Mouse (Mus musculus) bone marrow, adult 2 months (tissue): ENCODE measurements around the gene Arhgap25.

Experiments used
- CTCF ChIP-seq: fragments of 200-500 bp; IDR thresholded peaks from 2 replicates; pipeline ENCODE4 v1.5.1; 2011; ENCODE audit warnings: low read length, control low read depth; ENCODE audit not compliant: control insufficient read depth, insufficient read depth
- POLR2A ChIP-seq: fragments of 200-500 bp; IDR thresholded peaks from 2 replicates; pipeline ENCODE4 v1.6.1; 2011; ENCODE audit warnings: low read depth, mild to moderate bottlenecking, control low read depth, low read length, borderline replicate concordance; ENCODE audit not compliant: control insufficient read depth

DNA sequence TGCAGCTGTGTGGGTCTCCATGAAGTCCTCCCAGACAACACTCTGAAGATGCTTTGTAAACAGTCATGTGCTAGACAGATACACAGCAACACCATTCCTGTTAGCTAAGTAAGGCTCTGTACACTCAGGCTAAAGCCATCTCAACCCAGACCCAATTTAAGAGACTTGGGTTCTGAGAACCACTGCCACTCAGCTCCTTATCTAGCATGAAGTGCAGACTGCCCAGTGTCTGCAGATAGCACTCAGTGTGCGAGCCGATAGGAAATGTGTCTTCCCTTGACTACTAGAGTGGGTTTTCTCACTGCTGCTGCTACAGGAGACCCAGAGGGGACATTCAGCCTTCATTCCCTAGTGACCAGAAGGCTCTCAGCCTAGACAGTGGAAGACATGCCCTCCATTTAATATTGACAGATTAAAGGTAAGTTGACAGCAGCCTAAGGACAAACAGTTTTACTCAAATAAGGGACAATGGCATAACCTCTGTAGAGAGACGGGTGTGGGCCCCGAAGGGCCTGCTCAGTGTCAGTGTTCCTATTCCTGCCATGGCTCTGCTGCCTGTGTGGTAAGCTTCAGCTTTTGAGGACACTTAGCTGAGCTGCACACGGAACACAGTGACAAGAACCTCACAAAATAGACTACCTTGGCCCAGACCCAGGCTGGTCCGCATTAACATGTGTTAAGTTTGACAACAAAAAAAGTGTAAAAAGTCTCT lies 5.1 kb downstream of the Arhgap25 start:
- TF ChIP-seq POLR2A (no peak), CTCF (no peak)
